Mouse (Mus musculus): ENCODE results near the gene Als2. TPM values are rescaled to one million over a fixed set of nuclear protein-coding genes. Genes with fewer than 3 reads are reported as not detected.

The Als2 gene
- polyA plus RNA-seq, 1 experiment from 2014 or later = 21.4 TPM

GRCm38 (mm10) chr1:59167654-59168425 is 69.2 kb downstream of the Als2 start:
- WGBS = 88% methylated on average over 4 of the region's 4 CpGs
- Histone ChIP-seq H3K4me1 (replicated peaks; ENCODE audit: control insufficient read depth, insufficient read depth, low read length) (no peaks in the 10 kb centered on the region), H3K9ac (ENCODE audit: low read length) (no peak overlapping the region), H3K36me3 (ENCODE audit: control insufficient read depth, insufficient read depth, low read length) (peaks cover 2% of the 10 kb centered on the region; the same call in 1 of the 2 replicates), H3K4me3 (ENCODE audit: low read depth, low read length) (no peak overlapping the region), H3K9me3 (ENCODE audit: control insufficient read depth, low read length) (no peaks in the 10 kb centered on the region), H3K27me3 (ENCODE audit: control insufficient read depth, insufficient read depth, low read length) (no peaks in the 10 kb centered on the region; the same call in 1 of the 2 replicates), H3K27ac (ENCODE audit: low read depth, low read length) (no peak overlapping the region), H3K4me2 (ENCODE audit: low read depth, low read length, severe bottlenecking) (no peak overlapping the region)
- DNase-seq (ENCODE audit: low spot score) (no peak), ATAC-seq (replicated peaks; ENCODE audit: low FRiP score) (no peak)

- Histone ChIP-seq H3K4me1 (replicated peaks; ENCODE audit: control insufficient read depth, insufficient read depth, low read length) (no peaks in the 10 kb centered on the region), H3K9me3 (ENCODE audit: control insufficient read depth, low read length) (no peaks in the 10 kb centered on the region), H3K27me3 (ENCODE audit: control insufficient read depth, insufficient read depth, low read length) (no peaks in the 10 kb centered on the region; the same call in 1 of the 2 replicates), H3K4me3 (ENCODE audit: low read depth, low read length) (no peak overlapping the region), H3K36me3 (ENCODE audit: control insufficient read depth, insufficient read depth, low read length) (peaks cover 2% of the 10 kb centered on the region; the same call in 1 of the 2 replicates), H3K9ac (ENCODE audit: low read length) (no peak overlapping the region), H3K27ac (ENCODE audit: low read depth, low read length) (no peak overlapping the region), H3K4me2 (ENCODE audit: low read depth, low read length, severe bottlenecking) (no peak overlapping the region)
- WGBS = 94% methylated on average over 9 of the region's 9 CpGs
- ATAC-seq (replicated peaks; ENCODE audit: low FRiP score) = no peak
- no peak for DNase-seq (ENCODE audit: low spot score)
These were observed 70.7 kb downstream of the Als2 start for GRCm38 (mm10) chr1:59166232-59166905.

DNA sequence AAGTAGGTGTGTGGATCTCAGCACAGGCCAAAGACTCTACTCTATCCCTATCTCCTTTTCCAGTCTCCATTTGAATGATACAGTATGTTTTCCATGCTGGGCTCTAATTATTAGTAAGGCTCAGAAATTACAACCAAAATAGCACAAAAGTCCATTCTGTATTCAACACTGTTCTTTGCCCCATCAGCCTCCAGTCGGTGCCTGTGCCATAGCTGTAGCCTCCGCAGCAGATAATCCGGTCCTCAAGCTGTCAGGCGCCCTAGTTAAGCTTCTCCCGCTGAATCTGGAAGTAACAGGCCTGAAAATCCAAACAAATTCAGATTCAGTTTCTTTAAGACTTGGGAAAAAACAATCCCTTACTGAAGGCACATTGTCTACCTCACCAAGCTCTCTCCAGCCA is 73.1 kb downstream of the Als2 start:
- ATAC-seq (replicated peaks; ENCODE audit: low FRiP score) (no peak), DNase-seq (ENCODE audit: low spot score) (no peak)
- Histone ChIP-seq H3K4me1 (replicated peaks; ENCODE audit: control insufficient read depth, insufficient read depth, low read length) (no peaks in the 10 kb centered on the region), H3K4me3 (ENCODE audit: low read depth, low read length) (no peak overlapping the region), H3K9me3 (ENCODE audit: control insufficient read depth, low read length) (no peaks in the 10 kb centered on the region), H3K36me3 (ENCODE audit: control insufficient read depth, insufficient read depth, low read length) (peaks cover 2% of the 10 kb centered on the region; the same call in 1 of the 2 replicates), H3K27ac (ENCODE audit: low read depth, low read length) (no peak overlapping the region), H3K27me3 (ENCODE audit: control insufficient read depth, insufficient read depth, low read length) (no peaks in the 10 kb centered on the region; the same call in 1 of the 2 replicates), H3K9ac (ENCODE audit: low read length) (no peak overlapping the region), H3K4me2 (ENCODE audit: low read depth, low read length, severe bottlenecking) (no peak overlapping the region)
- 27% methylated on average over 5 of the region's 5 CpGs for WGBS

GRCm38 (mm10) chr1:59163030-59163461 is 74.0 kb downstream of the Als2 start, which contains the start of gene Mpp4:
Gene Mpp4 (minus strand): TSS chr1:59163389.
- H3K36me3 ChIP-seq (ENCODE audit: control insufficient read depth, insufficient read depth, low read length) = peaks cover 2% of the 10 kb centered on the region; the same call in 1 of the 2 replicates
- DNase-seq (ENCODE audit: low spot score) = no peak
- H3K4me2 ChIP-seq (ENCODE audit: low read depth, low read length, severe bottlenecking) = no peak within 1 kb of the TSS
- H3K27me3 ChIP-seq (ENCODE audit: control insufficient read depth, insufficient read depth, low read length) = no peaks in the 10 kb centered on the region; the same call in 1 of the 2 replicates
- ATAC-seq (replicated peaks; ENCODE audit: low FRiP score) = no peak
- no peak within 1 kb of the TSS for H3K4me3 ChIP-seq (ENCODE audit: low read depth, low read length)
- no peaks in the 10 kb centered on the region for H3K4me1 ChIP-seq (replicated peaks; ENCODE audit: control insufficient read depth, insufficient read depth, low read length)
- H3K27ac ChIP-seq (ENCODE audit: low read depth, low read length) = no peak within 1 kb of the TSS
- no peak within 1 kb of the TSS for H3K9ac ChIP-seq (ENCODE audit: low read length)
- no peaks in the 10 kb centered on the region for H3K9me3 ChIP-seq (ENCODE audit: control insufficient read depth, low read length)
- WGBS = 21% methylated on average over 12 of the region's 12 CpGs

- Histone ChIP-seq H3K36me3 (ENCODE audit: control insufficient read depth, insufficient read depth, low read length) (peaks cover 2% of the 10 kb centered on the region; the same call in 1 of the 2 replicates), H3K4me3 (ENCODE audit: low read depth, low read length) (no peak overlapping the region), H3K4me2 (ENCODE audit: low read depth, low read length, severe bottlenecking) (no peak overlapping the region), H3K4me1 (replicated peaks; ENCODE audit: control insufficient read depth, insufficient read depth, low read length) (no peaks in the 10 kb centered on the region), H3K9ac (ENCODE audit: low read length) (no peak overlapping the region), H3K27ac (ENCODE audit: low read depth, low read length) (no peak overlapping the region), H3K27me3 (ENCODE audit: control insufficient read depth, insufficient read depth, low read length) (no peaks in the 10 kb centered on the region; the same call in 1 of the 2 replicates), H3K9me3 (ENCODE audit: control insufficient read depth, low read length) (no peaks in the 10 kb centered on the region)
- no peak for ATAC-seq (replicated peaks; ENCODE audit: low FRiP score)
- no peak for DNase-seq (ENCODE audit: low spot score)
- WGBS = 27% methylated on average over 8 of the region's 8 CpGs
These were observed 74.6 kb downstream of the Als2 start for GRCm38 (mm10) chr1:59162309-59163024.

GRCm38 (mm10) chr1:59161396-59161795 is 75.6 kb downstream of the Als2 start:
- Histone ChIP-seq H3K27me3 (ENCODE audit: control insufficient read depth, insufficient read depth, low read length) (no peaks in the 10 kb centered on the region; the same call in 1 of the 2 replicates), H3K4me2 (ENCODE audit: low read depth, low read length, severe bottlenecking) (no peak overlapping the region), H3K4me1 (replicated peaks; ENCODE audit: control insufficient read depth, insufficient read depth, low read length) (no peaks in the 10 kb centered on the region), H3K9me3 (ENCODE audit: control insufficient read depth, low read length) (no peaks in the 10 kb centered on the region), H3K27ac (ENCODE audit: low read depth, low read length) (no peak overlapping the region), H3K36me3 (ENCODE audit: control insufficient read depth, insufficient read depth, low read length) (peaks cover 2% of the 10 kb centered on the region; the same call in 1 of the 2 replicates), H3K9ac (ENCODE audit: low read length) (no peak overlapping the region), H3K4me3 (ENCODE audit: low read depth, low read length) (no peak overlapping the region)
- ATAC-seq (replicated peaks; ENCODE audit: low FRiP score) (no peak), DNase-seq (ENCODE audit: low spot score) (no peak)
- WGBS = 60% methylated on average over 6 of the region's 6 CpGs

GRCm38 (mm10) chr1:59160871-59161270 is 76.2 kb downstream of the Als2 start:
- no peak overlapping the region for H3K27ac ChIP-seq (ENCODE audit: low read depth, low read length)
- 85% methylated on average over 6 of the region's 6 CpGs for WGBS
- ATAC-seq (replicated peaks; ENCODE audit: low FRiP score) = no peak
- no peak overlapping the region for H3K4me2 ChIP-seq (ENCODE audit: low read depth, low read length, severe bottlenecking)
- H3K27me3 ChIP-seq (ENCODE audit: control insufficient read depth, insufficient read depth, low read length) = no peaks in the 10 kb centered on the region; the same call in 1 of the 2 replicates
- H3K9ac ChIP-seq (ENCODE audit: low read length) = no peak overlapping the region
- no peak for DNase-seq (ENCODE audit: low spot score)
- H3K36me3 ChIP-seq (ENCODE audit: control insufficient read depth, insufficient read depth, low read length) = peaks cover 2% of the 10 kb centered on the region; the same call in 1 of the 2 replicates
- no peak overlapping the region for H3K4me3 ChIP-seq (ENCODE audit: low read depth, low read length)
- no peaks in the 10 kb centered on the region for H3K4me1 ChIP-seq (replicated peaks; ENCODE audit: control insufficient read depth, insufficient read depth, low read length)
- H3K9me3 ChIP-seq (ENCODE audit: control insufficient read depth, low read length) = no peaks in the 10 kb centered on the region

GRCm38 (mm10) chr1:59159136-59159535 is 77.9 kb downstream of the Als2 start:
- WGBS = 91% methylated on average over 3 of the region's 3 CpGs
- no peak overlapping the region for H3K9ac ChIP-seq (ENCODE audit: low read length)
- no peak overlapping the region for H3K4me3 ChIP-seq (ENCODE audit: low read depth, low read length)
- no peak overlapping the region for H3K4me2 ChIP-seq (ENCODE audit: low read depth, low read length, severe bottlenecking)
- DNase-seq (ENCODE audit: low spot score) (no peak), ATAC-seq (replicated peaks; ENCODE audit: low FRiP score) (no peak)
- no peak overlapping the region for H3K27ac ChIP-seq (ENCODE audit: low read depth, low read length)
- H3K9me3 ChIP-seq (ENCODE audit: control insufficient read depth, low read length) = no peaks in the 10 kb centered on the region
- no peaks in the 10 kb centered on the region; the same call in 1 of the 2 replicates for H3K27me3 ChIP-seq (ENCODE audit: control insufficient read depth, insufficient read depth, low read length)
- no peaks in the 10 kb centered on the region for H3K4me1 ChIP-seq (replicated peaks; ENCODE audit: control insufficient read depth, insufficient read depth, low read length)
- no peaks in the 10 kb centered on the region for H3K36me3 ChIP-seq (ENCODE audit: control insufficient read depth, insufficient read depth, low read length)
